Mouse (Mus musculus) spleen, adult 2 months (tissue): ENCODE measurements around the gene Nlrp9b.
"Not testable (repeated sequence)": the region's sequence is repeated elsewhere in the genome, so short reads cannot be mapped to it uniquely, and the experiment has no call there.

ENCODE experiments used
- CTCF ChIP-seq: fragments of 200-500 bp; IDR thresholded peaks from 2 replicates; pipeline ENCODE4 v1.5.1; 2011; ENCODE audit warnings: mild to moderate bottlenecking, inconsistent platforms; ENCODE audit not compliant: insufficient read depth, insufficient read length, insufficient replicate concordance; ENCODE audit errors: extremely low read depth
- POLR2A ChIP-seq: fragments of 200-500 bp; IDR thresholded peaks from 2 replicates; pipeline ENCODE4 v1.6.1; 2011; ENCODE audit warnings: low read depth, low read length, inconsistent platforms

- TF ChIP-seq POLR2A, CTCF: not testable (repeated sequence)
These were observed 131.2 kb downstream of the Nlrp9b start, which contains the start of gene Gm16442 for GRCm38 (mm10) chr7:20122479-20122878.
